Comparison of ENCODE assay signal across 22 mouse cellular contexts in genomic region chr6:83906659-83907058, GRCm38 (mm10). TPM values are rescaled to one million over a fixed set of nuclear protein-coding genes. Genes with fewer than 3 reads are reported as not detected.
A peak's percentile ranks its signal among the peaks of the same experiment; 100 is the strongest.
DNase-seq lines count a peak whose midpoint lies in the region; ATAC-seq and TF ChIP-seq lines count a peak whose summit lies in the region.
"Had no signal": no experiment of that assay in that cellular context is flagged by ENCODE, and none has a peak within 500 bp of the region (broad histone marks: within the 10 kb centered on the region; RNA-seq: fewer than 3 reads in every experiment).

No protein-coding gene starts in this region.

- TF ChIP-seq RAD21 in MEL (IDR thresholded peaks at IDR 0.05; ENCODE audit: low read depth, low read length), result no peak

- H3K36me3 ChIP-seq in MEL (ENCODE audit: control insufficient read depth in 1 of 2, insufficient read depth in 2 of 2, low read length in 2 of 2), result no peaks in the 10 kb centered on the region
- no peaks in the 10 kb centered on the region for H3K36me3 ChIP-seq in splenic B cell, adult 2 months (ENCODE audit: control insufficient read depth, insufficient read depth, low read length, poor library complexity, severe bottlenecking)
- no peaks in the 10 kb centered on the region for H3K36me3 ChIP-seq in limb, embryonic 10.5 days
- H3K36me3 ChIP-seq: embryonic facial prominence, embryonic 12.5 days; forebrain, embryonic 12.5 days; G1E; heart, embryonic 13.5 days; hindbrain, embryonic 12.5 days had no signal

- H3K27ac ChIP-seq in MEL (ENCODE audit: control insufficient read depth, low read depth, low read length), result no peak overlapping the region
- no peak overlapping the region for H3K27ac ChIP-seq in limb, embryonic 10.5 days
- H3K27ac ChIP-seq: embryonic facial prominence, embryonic 12.5 days; forebrain, embryonic 12.5 days; heart, embryonic 13.5 days; hindbrain, embryonic 12.5 days had no signal

- no peaks in the 10 kb centered on the region for H3K4me1 ChIP-seq in MEL (ENCODE audit: control insufficient read depth in 1 of 2, insufficient read depth in 2 of 2, low read length in 2 of 2)
- no peaks in the 10 kb centered on the region for H3K4me1 ChIP-seq in limb, embryonic 10.5 days
- H3K4me1 ChIP-seq in lung, adult 2 months (ENCODE audit: control insufficient read depth, insufficient read depth, low read length), result no peaks in the 10 kb centered on the region
- H3K4me1 ChIP-seq: embryonic facial prominence, embryonic 12.5 days; heart, embryonic 13.5 days; hindbrain, embryonic 12.5 days had no signal

- no peak for TF ChIP-seq POLR2A in MEL (IDR thresholded peaks at IDR 0.05; ENCODE audit: control insufficient read depth in 1 of 2, insufficient read depth in 1 of 2, low read depth in 1 of 2, low read length in 2 of 2, poor library complexity in 1 of 2)
- no peak for TF ChIP-seq POLR2A in lung, adult 2 months (IDR thresholded peaks at IDR 0.05; ENCODE audit: borderline replicate concordance, extremely low read depth, low read depth, low read length)

- no peaks in the 10 kb centered on the region; a peak in 1 of 4 replicates for H3K27me3 ChIP-seq in MEL (ENCODE audit: control insufficient read depth in 1 of 2, insufficient read depth in 2 of 2, low read length in 2 of 2)
- H3K27me3 ChIP-seq in splenic B cell, adult 2 months (ENCODE audit: control insufficient read depth, insufficient read depth, low read length, poor library complexity, severe bottlenecking), result no peaks in the 10 kb centered on the region
- no peaks in the 10 kb centered on the region for H3K27me3 ChIP-seq in limb, embryonic 10.5 days (ENCODE audit: low read depth, poor library complexity, severe bottlenecking)
- H3K27me3 ChIP-seq: embryonic facial prominence, embryonic 12.5 days; forebrain, embryonic 12.5 days; heart, embryonic 13.5 days; hindbrain, embryonic 12.5 days had no signal

- no peak for TF ChIP-seq CTCF in MEL (IDR thresholded peaks at IDR 0.05 in 2 of 3, conservative IDR thresholded peaks at IDR 0.05 in 1 of 3; ENCODE audit: control insufficient read depth in 1 of 3, insufficient read depth in 1 of 3, low read depth in 2 of 3, low read length in 3 of 3, poor library complexity in 1 of 3, severe bottlenecking in 1 of 3)
- TF ChIP-seq CTCF in lung, adult 2 months (IDR thresholded peaks at IDR 0.05; ENCODE audit: insufficient read depth, low read length), result no peak

- no peak overlapping the region for H3K4me3 ChIP-seq in MEL (ENCODE audit: control insufficient read depth in 1 of 2, insufficient read depth in 1 of 2, low read depth in 2 of 2, low read length in 2 of 2)
- H3K4me3 ChIP-seq in limb, embryonic 10.5 days, result no peak overlapping the region
- H3K4me3 ChIP-seq in lung, adult 2 months (replicated peaks; ENCODE audit: extremely low read depth, low read depth, low read length), result no peak overlapping the region
- H3K4me3 ChIP-seq: embryonic facial prominence, embryonic 12.5 days; forebrain, embryonic 12.5 days; heart, embryonic 13.5 days; hindbrain, embryonic 12.5 days had no signal

- no peak for TF ChIP-seq EP300 in MEL (IDR thresholded peaks at IDR 0.05; ENCODE audit: low read depth in 1 of 2, low read length in 2 of 2)

- H3K9me3 ChIP-seq in MEL (replicated peaks; ENCODE audit: insufficient read depth, low read length), result no peaks in the 10 kb centered on the region
- no peaks in the 10 kb centered on the region for H3K9me3 ChIP-seq in limb, embryonic 10.5 days (replicated peaks)
- H3K9me3 ChIP-seq: embryonic facial prominence, embryonic 12.5 days; forebrain, embryonic 12.5 days; G1E; heart, embryonic 13.5 days; hindbrain, embryonic 12.5 days had no signal

- H3K9ac ChIP-seq in MEL (ENCODE audit: control insufficient read depth, low read depth, low read length, poor library complexity, severe bottlenecking), result no peak overlapping the region
- H3K9ac ChIP-seq: embryonic facial prominence, embryonic 12.5 days; forebrain, embryonic 12.5 days; heart, embryonic 13.5 days; hindbrain, embryonic 12.5 days had no signal

- no peaks in the 10 kb centered on the region for H3K79me2 ChIP-seq in MEL (ENCODE audit: control insufficient read depth, insufficient read depth, low read length, poor library complexity)

- DNase-seq in 416B (ENCODE audit: low read depth), result peak; percentile 15
- peak; percentile 15 for DNase-seq in MEL (ENCODE audit: low read depth, low spot score)
- peak; percentile 70 for DNase-seq in splenic B cell, adult 2 months (ENCODE audit: low read depth, low spot score)
- no peak for DNase-seq in kidney, postnatal 36 days
- no peak for DNase-seq in limb, embryonic 10.5 days (ENCODE audit: low spot score)
- no peak for DNase-seq in lung, adult 2 months
- DNase-seq: adrenal gland, adult 8-10 months; adrenal gland, postnatal 36 days; cerebellum, adult 8-10 months; cerebellum, postnatal 14 days; gastrocnemius, postnatal 10 days; heart, postnatal 36 days had no signal

- ATAC-seq in megakaryocyte, adult 5-6 weeks (ENCODE audit: poor library complexity, severe bottlenecking), result peak; percentile 88
- ATAC-seq: activated CD4-positive, CD25-positive, alpha-beta regulatory T cell, adult 4 months; forebrain, embryonic 16.5 days; hindbrain, embryonic 16.5 days; Patski had no signal

TF ChIP-seq in MEL, 35 proteins besides CTCF, POLR2A, EP300 and RAD21:
- TF ChIP-seq MAX (IDR thresholded peaks at IDR 0.05; ENCODE audit: low read length) (no peak), KAT2A (conservative IDR thresholded peaks at IDR 0.05; ENCODE audit: low read depth, low read length) (no peak), MXI1 (IDR thresholded peaks at IDR 0.05; ENCODE audit: low read depth, low read length) (no peak), NELFE (IDR thresholded peaks at IDR 0.05; ENCODE audit: low read depth, low read length) (no peak), SIN3A (IDR thresholded peaks at IDR 0.05; ENCODE audit: low read length) (no peak), MEF2A (IDR thresholded peaks at IDR 0.05; ENCODE audit: extremely low read depth, insufficient replicate concordance, low read depth, low read length, poor library complexity, severe bottlenecking) (no peak), MAFK (IDR thresholded peaks at IDR 0.05; ENCODE audit: borderline replicate concordance, low read depth, low read length) (no peak), UBTF (IDR thresholded peaks at IDR 0.05; ENCODE audit: borderline replicate concordance, insufficient read depth, low read depth, low read length) (no peak), CHD2 (IDR thresholded peaks at IDR 0.05; ENCODE audit: low read length) (no peak), BHLHE40 (IDR thresholded peaks at IDR 0.05; ENCODE audit: borderline replicate concordance, low read depth, low read length) (no peak), CHD1 (IDR thresholded peaks at IDR 0.05; ENCODE audit: low read depth, low read length) (no peak), POLR2AphosphoS5 (IDR thresholded peaks at IDR 0.05; ENCODE audit: borderline replicate concordance, low read depth, low read length) (no peak), RCOR1 (IDR thresholded peaks at IDR 0.05; ENCODE audit: low read depth, low read length) (no peak), MYC (IDR thresholded peaks at IDR 0.05; ENCODE audit: low read depth, low read length) (no peak), HCFC1 (IDR thresholded peaks at IDR 0.05; ENCODE audit: low read depth, low read length) (no peak), ZNF384 (IDR thresholded peaks at IDR 0.05; ENCODE audit: low read depth, low read length) (no peak), SMC3 (IDR thresholded peaks at IDR 0.05; ENCODE audit: low read depth, low read length) (no peak), GABPA (IDR thresholded peaks at IDR 0.05; ENCODE audit: low read depth, low read length) (no peak), ETS1 (IDR thresholded peaks at IDR 0.05; ENCODE audit: low read depth, low read length) (no peak)

RNA-seq across cellular contexts. Expression of gene Zfp638, which starts 39.8 kb away (rescaled TPM):
- total RNA-seq in MEL (2012; rRNA removed), result 50.1 and 53.0 TPM in 2 replicates
- 10 to 100 TPM; 61.2 to 69.0 TPM for polyA plus RNA-seq in MEL (2012; ENCODE audit: insufficient read depth in 1 of 2, insufficient read length in 2 of 2, low read depth in 1 of 2, low replicate concordance in 2 of 2, missing spikeins in 1 of 2)
- 173 and 186 TPM in 2 replicates for total RNA-seq in megakaryocyte, adult 5-6 weeks (2015)
- 175 and 190 TPM in 2 replicates for total RNA-seq in megakaryocyte, adult 5-6 weeks (2017)
- 59.7 and 69.6 TPM in 2 replicates for polyA plus RNA-seq in limb, embryonic 10.5 days (2016; fragmentation: Nextera tagmentation; extraction: Ambion mirVana)
- polyA plus RNA-seq in lung, adult 2 months (2012; rRNA removed), result 7.3 and 11.0 TPM in 2 replicates

Comparison
In these comparisons a context has a peak if more than half of its experiments do, and no peak if none do; other contexts are left out.
1. DNase-seq: peak in 416B (single experiment), MEL (single experiment) and splenic B cell, adult 2 months (single experiment); none in kidney, postnatal 36 days (0 of 2), limb, embryonic 10.5 days (single experiment) and lung, adult 2 months (single experiment).